Mouse (Mus musculus) CH12.LX (cell line): ENCODE measurements around the gene Hoxa7. TPM values are rescaled to one million over a fixed set of nuclear protein-coding genes. Genes with fewer than 3 reads are reported as not detected.

ENCODE experiments used
- DNase-seq: peaks from one replicate; pipeline ENCODE4 v3.0.0-alpha.2; 2013; ENCODE audit errors: extremely low read depth
- H3K27ac ChIP-seq: 2 replicates; pipeline ENCODE4 v1.5.1; 2012; ENCODE audit warnings: low read depth, mild to moderate bottlenecking, control low read depth, moderate library complexity; ENCODE audit not compliant: insufficient read depth
- H3K27me3 ChIP-seq: replicated peaks from 2 replicates; pipeline ENCODE3; 2012; ENCODE audit warnings: inconsistent platforms
- H3K36me3 ChIP-seq, 2 experiments: replicated peaks in 1 of 2; 2 replicates each; pipeline versions ENCODE3 to v1.6.1; 2012; ENCODE audit warnings: inconsistent platforms in 1 of 2, low read length in 1 of 2, mild to moderate bottlenecking in 1 of 2, mixed read lengths in 1 of 2, moderate library complexity in 1 of 2; ENCODE audit not compliant: control insufficient read depth in 1 of 2, insufficient read depth in 1 of 2
- H3K4me1 ChIP-seq, 2 experiments: 2 replicates each; pipeline ENCODE4 v1.6.1; 2012; ENCODE audit warnings: inconsistent platforms in 1 of 2, moderate library complexity in 1 of 2; ENCODE audit not compliant: insufficient read depth in 2 of 2, control insufficient read depth in 1 of 2
- H3K4me2 ChIP-seq: 2 replicates; pipeline ENCODE4 v1.6.1; 2012; ENCODE audit warnings: low read depth, mild to moderate bottlenecking, control low read depth; ENCODE audit not compliant: poor library complexity, insufficient read depth, severe bottlenecking
- H3K4me3 ChIP-seq, 3 experiments: fragments of 150-350 bp in 1 of 3; sonication (generic) in 1 of 3; replicated peaks in 1 of 3; 2 replicates each; pipeline versions ENCODE3 to v1.5.1; 2011 to 2012; ENCODE audit warnings: low read depth in 2 of 3, low read length in 2 of 3, mild to moderate bottlenecking in 2 of 3, moderate library complexity in 2 of 3, control low read depth in 1 of 3, improper control_type of control experiment in 1 of 3, inconsistent platforms in 1 of 3, mixed read lengths in 1 of 3; ENCODE audit not compliant: poor library complexity in 1 of 3
- H3K79me2 ChIP-seq: replicated peaks from 2 replicates; pipeline ENCODE4 v1.6.1; 2012; ENCODE audit warnings: mild to moderate bottlenecking, moderate library complexity; ENCODE audit not compliant: control insufficient read depth, poor library complexity, insufficient read depth, severe bottlenecking; ENCODE audit errors: extremely low read depth
- H3K9ac ChIP-seq: 2 replicates; pipeline ENCODE4 v1.6.1; 2012; ENCODE audit warnings: low read depth, mild to moderate bottlenecking, control low read depth, moderate library complexity; ENCODE audit not compliant: insufficient read depth
- H3K9me3 ChIP-seq: replicated peaks from 2 replicates; pipeline ENCODE3; 2012; ENCODE audit warnings: low read length, inconsistent platforms, mixed read lengths
- CTCF ChIP-seq, 2 experiments: IDR thresholded peaks in 1 of 2; conservative IDR thresholded peaks in 1 of 2; 2 replicates each; pipeline ENCODE4 v1.5.1; 2011 to 2012; ENCODE audit warnings: low read depth in 2 of 2, low read length in 2 of 2, improper control_type of control experiment in 1 of 2, inconsistent platforms in 1 of 2, mild to moderate bottlenecking in 1 of 2, moderate library complexity in 1 of 2
- ETS1 ChIP-seq: conservative IDR thresholded peaks from 2 replicates; pipeline ENCODE4 v1.6.1; 2012; ENCODE audit warnings: low read depth, mild to moderate bottlenecking, inconsistent platforms, low read length, improper control_type of control experiment, moderate library complexity
- JUN ChIP-seq: IDR thresholded peaks from 2 replicates; pipeline ENCODE4 v1.6.1; 2011; ENCODE audit warnings: low read depth, mild to moderate bottlenecking, low read length, improper control_type of control experiment, moderate library complexity; ENCODE audit not compliant: insufficient read depth
- KAT2A ChIP-seq: IDR thresholded peaks from 2 replicates; pipeline ENCODE4 v1.6.1; 2012; ENCODE audit warnings: low read length, improper control_type of control experiment, inconsistent platforms; ENCODE audit not compliant: insufficient replicate concordance
- NELFE ChIP-seq: IDR thresholded peaks from 2 replicates; pipeline ENCODE4 v1.6.1; 2011; ENCODE audit warnings: low read depth, low read length, improper control_type of control experiment
- RAD21 ChIP-seq: IDR thresholded peaks from 2 replicates; pipeline ENCODE4 v1.6.1; 2011; ENCODE audit warnings: low read depth, mild to moderate bottlenecking, low read length, improper control_type of control experiment, moderate library complexity
- RCOR1 ChIP-seq: conservative IDR thresholded peaks from 2 replicates; pipeline ENCODE4 v1.6.1; 2012; ENCODE audit warnings: low read depth, mild to moderate bottlenecking, inconsistent platforms, low read length, improper control_type of control experiment
- SMC3 ChIP-seq: IDR thresholded peaks from 2 replicates; pipeline ENCODE4 v1.6.1; 2011; ENCODE audit warnings: low read depth, low read length, improper control_type of control experiment
- TBP ChIP-seq: conservative IDR thresholded peaks from 2 replicates; pipeline ENCODE4 v1.6.1; 2011; ENCODE audit warnings: low read depth, low read length, improper control_type of control experiment
- TCF12 ChIP-seq: IDR thresholded peaks from 2 replicates; pipeline ENCODE4 v1.6.1; 2014; ENCODE audit warnings: low read depth, mild to moderate bottlenecking, inconsistent platforms, low read length, improper control_type of control experiment
- USF1 ChIP-seq: IDR thresholded peaks from 2 replicates; pipeline ENCODE4 v1.6.1; 2014; ENCODE audit warnings: low read depth, mild to moderate bottlenecking, inconsistent platforms, low read length, improper control_type of control experiment
- USF2 ChIP-seq: conservative IDR thresholded peaks from 2 replicates; pipeline ENCODE4 v1.6.1; 2011; ENCODE audit warnings: low read depth, low read length, improper control_type of control experiment
- dilution Hi-C: fragments of 300-500 bp; cut with MboI; formaldehyde crosslinking; loops from 2 replicates; pipeline ENCODE4 v1.14.3; 2020; ENCODE audit warnings: low sequenced_read_pairs; ENCODE audit not compliant: extremely low pct_unique_long_range_greater_than_20kb, extremely low pct_ligation_motif_present
- in situ Hi-C: fragments of 300-500 bp; cut with MboI; formaldehyde crosslinking; loops from 3 replicates; pipeline ENCODE4 v1.14.3; 2019; ENCODE audit warnings: low sequenced_read_pairs, low pct_ligation_motif_present, low pct_unique_long_range_greater_than_20kb, mixed read lengths
- polyA plus RNA-seq: library from polyadenylated mRNA; unstranded; fragments of >175 nt; gene quantifications from 2 replicates; pipeline ENCODE4 v1.2.1, GENCODE M21; 2012; ENCODE audit warnings: low read depth; ENCODE audit not compliant: insufficient read length
- total RNA-seq, 2 experiments: library from RNA; depleted of rRNA; stranded (reverse); fragments of 300-350 nt in 1 of 2; fragments of >200 nt in 1 of 2; gene quantifications; 2 replicates each; pipeline ENCODE4 v1.2.3; 2012 to 2014

The Hoxa7 gene
- total and polyA plus RNA-seq, 3 experiments, result 1.0 to 1.4 (median 1.1) TPM

DNA sequence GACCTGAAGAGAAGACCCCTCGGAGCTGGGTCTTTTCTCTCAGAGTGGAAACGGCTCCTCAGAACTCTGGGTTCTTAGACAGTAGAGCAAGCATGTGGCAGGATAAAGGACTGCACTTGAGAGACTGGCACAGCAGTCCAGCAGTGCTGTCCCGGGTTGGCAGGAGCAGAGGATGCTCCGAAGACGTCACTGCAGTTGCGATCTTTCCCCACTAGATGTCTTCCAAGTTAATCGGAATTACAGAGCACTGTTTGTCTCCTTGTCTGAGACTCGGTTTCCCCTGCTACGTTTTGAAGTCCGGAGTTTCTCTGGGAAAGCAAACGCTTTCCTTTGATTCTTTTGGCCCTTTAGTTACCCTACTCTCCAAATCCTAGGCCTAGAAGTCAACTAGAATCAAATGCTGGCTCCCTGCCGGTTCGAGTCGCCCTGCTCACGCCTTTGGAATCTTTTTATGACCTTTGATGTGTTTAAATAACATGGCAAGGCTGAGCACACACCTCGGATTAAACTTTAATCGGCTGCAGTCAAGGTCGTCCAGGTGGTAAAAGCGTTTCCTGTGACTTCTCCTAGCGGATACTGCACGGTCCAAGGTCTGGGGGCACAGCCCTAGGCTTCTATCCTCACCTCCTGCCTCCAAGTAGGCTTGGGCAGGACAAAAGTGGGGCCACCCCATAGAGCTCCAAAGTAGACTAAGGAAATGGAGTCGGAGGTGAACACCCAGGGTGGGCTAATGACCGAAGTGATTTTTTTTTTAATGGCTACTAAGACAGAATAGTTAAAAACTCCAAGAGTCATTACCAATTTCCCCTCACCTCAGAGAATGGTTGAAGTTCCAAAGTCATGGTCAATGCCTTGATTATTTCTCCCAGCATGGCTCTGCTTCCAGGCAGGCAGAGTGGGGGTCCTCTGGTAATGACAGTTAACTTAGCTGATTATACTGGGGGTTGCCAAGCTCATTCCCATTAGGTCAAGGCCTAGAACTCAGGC lies 49.1 kb upstream of the Hoxa7 start:
- no peaks in the 10 kb centered on the region for H3K36me3 ChIP-seq
- no peak overlapping the region for H3K9ac ChIP-seq
- no peaks in the 10 kb centered on the region for H3K9me3 ChIP-seq
- DNase-seq, result no peak
- H3K4me2 ChIP-seq, result no peak overlapping the region
- no peak overlapping the region for H3K4me3 ChIP-seq
- dilution Hi-C loops, result no loop called here
- no peaks in the 10 kb centered on the region for H3K27me3 ChIP-seq
- peaks cover 0 to 9% of the 10 kb centered on the region in 2 experiments; a peak in 2 of 4 replicates for H3K4me1 ChIP-seq
- no peaks in the 10 kb centered on the region for H3K79me2 ChIP-seq
- peak; percentile 75 for TF ChIP-seq SMC3
- TF ChIP-seq RAD21, result peak; percentile 68
- no peak for TF ChIP-seq KAT2A
- peak; percentile 74 to 84 for TF ChIP-seq CTCF (conservative IDR thresholded peaks at IDR 0.05 in 1 of 2, IDR thresholded peaks at IDR 0.05 in 1 of 2; ENCODE audit: low read depth in 2 of 2, low read length in 2 of 2)
- in situ Hi-C loops, result loop anchor here (25.0 kb wide), 1 partner anchor 642 kb away; no protein-coding TSS in a partner anchor
- no peak overlapping the region for H3K27ac ChIP-seq

DNA sequence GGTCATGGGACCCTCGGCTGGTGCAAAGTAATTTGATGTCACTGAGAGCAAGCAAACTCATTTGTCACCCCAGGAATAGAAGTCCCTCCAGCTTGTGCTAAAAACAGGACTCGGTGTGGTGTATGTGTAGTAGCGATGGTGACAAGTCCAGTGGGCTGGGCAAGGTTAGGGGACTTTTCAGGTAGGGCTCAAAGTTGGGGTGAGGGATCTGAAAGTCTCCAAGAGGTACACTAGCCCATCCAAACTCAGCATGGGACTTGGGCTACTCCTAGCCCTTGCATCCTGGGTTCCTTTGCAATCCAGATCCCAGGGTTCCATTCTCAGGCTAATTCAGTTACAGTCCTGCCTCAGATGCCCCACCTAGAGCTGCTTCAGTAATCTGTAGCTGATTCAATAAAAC lies 47.1 kb upstream of the Hoxa7 start:
- H3K4me3 ChIP-seq, result no peak overlapping the region
- H3K4me2 ChIP-seq, result no peak overlapping the region
- no peak overlapping the region for H3K9ac ChIP-seq
- H3K4me1 ChIP-seq, result peaks cover 0 to 7% of the 10 kb centered on the region in 2 experiments; a peak in 2 of 4 replicates
- H3K27me3 ChIP-seq, result peaks cover 4% of the 10 kb centered on the region
- dilution Hi-C loops, result no loop called here
- no peak for DNase-seq
- H3K79me2 ChIP-seq, result no peaks in the 10 kb centered on the region
- H3K27ac ChIP-seq, result no peak overlapping the region
- no peaks in the 10 kb centered on the region for H3K9me3 ChIP-seq
- in situ Hi-C loops, result loop anchor here (10.0 to 25.0 kb wide), 2 partner anchors 566 to 644 kb away; no protein-coding TSS in a partner anchor
- TF ChIP-seq TBP, result no peak
- H3K36me3 ChIP-seq, result no peaks in the 10 kb centered on the region

DNA sequence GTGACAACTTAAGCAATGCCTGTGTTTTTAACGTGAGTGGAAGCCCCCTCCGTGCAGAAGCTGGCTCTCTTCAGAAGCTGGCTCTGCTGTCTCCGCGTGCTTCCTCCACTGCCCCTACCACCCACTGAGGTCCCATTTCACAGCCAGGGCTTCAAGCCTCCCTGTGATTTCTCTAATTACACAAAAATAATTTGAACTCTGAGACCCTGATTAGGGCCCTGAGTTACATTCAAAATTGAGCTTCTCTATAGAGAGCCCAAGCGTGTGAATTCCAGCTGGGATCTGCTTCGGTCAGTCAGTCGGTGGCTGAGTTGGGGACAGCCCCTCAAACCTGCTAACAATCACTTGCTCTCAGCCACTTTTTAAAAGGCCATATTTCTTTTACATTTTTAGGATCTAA lies 46.7 kb upstream of the Hoxa7 start:
- dilution Hi-C loops (no loop called here), in situ Hi-C loops (loop anchor here (10.0 to 25.0 kb wide), 2 partner anchors 566 to 644 kb away; no protein-coding TSS in a partner anchor)
- Histone ChIP-seq H3K79me2 (no peaks in the 10 kb centered on the region), H3K4me1 (peaks cover 0 to 7% of the 10 kb centered on the region in 2 experiments; a peak in 2 of 4 replicates), H3K9me3 (no peaks in the 10 kb centered on the region), H3K9ac (no peak overlapping the region), H3K27me3 (peaks cover 8% of the 10 kb centered on the region), H3K36me3 (no peaks in the 10 kb centered on the region), H3K27ac (no peak overlapping the region), H3K4me2 (no peak overlapping the region), H3K4me3 (no peak overlapping the region)
- DNase-seq, result no peak
- TF ChIP-seq RCOR1 (no peak), USF2 (no peak), SMC3 (no peak), TCF12 (no peak), USF1 (no peak), NELFE (no peak), ETS1 (no peak), JUN (no peak)
